Mouse (Mus musculus) embryonic facial prominence, embryonic 12.5 days (tissue): ENCODE measurements around the gene Polr3b. TPM values are rescaled to one million over a fixed set of nuclear protein-coding genes. Genes with fewer than 3 reads are reported as not detected.
A peak's percentile ranks its signal among the peaks of the same experiment; 100 is the strongest.

ENCODE experiments used
- ATAC-seq: fragments of 200-750 bp; cut with Nextera tagmentation; 2 replicates; pipeline ENCODE4 v1.8.0; 2017; ENCODE audit not compliant: insufficient number of reproducible peaks, insufficient read depth, low FRiP score, low TSS enrichment
- H3K27ac ChIP-seq: fragments of 300-500 bp; sonication (generic); 2 replicates; pipeline ENCODE4 v1.5.1; 2016; ENCODE audit warnings: mild to moderate bottlenecking
- H3K27me3 ChIP-seq: fragments of 300-500 bp; sonication (generic); 2 replicates; pipeline ENCODE4 v1.6.1; 2016; ENCODE audit warnings: mild to moderate bottlenecking, moderate library complexity
- H3K36me3 ChIP-seq: fragments of 300-500 bp; sonication (generic); 2 replicates; pipeline ENCODE4 v1.6.1; 2016; ENCODE audit warnings: mild to moderate bottlenecking
- H3K4me1 ChIP-seq: fragments of 300-500 bp; sonication (generic); 2 replicates; pipeline ENCODE4 v1.6.1; 2016
- H3K4me2 ChIP-seq: fragments of 300-500 bp; sonication (generic); replicated peaks from 2 replicates; pipeline ENCODE4 v1.6.1; 2016; ENCODE audit warnings: mild to moderate bottlenecking, moderate library complexity
- H3K4me3 ChIP-seq: fragments of 300-500 bp; sonication (generic); 2 replicates; pipeline ENCODE4 v1.5.1; 2016; ENCODE audit warnings: mild to moderate bottlenecking
- H3K9ac ChIP-seq: fragments of 300-500 bp; sonication (generic); 2 replicates; pipeline ENCODE4 v1.6.1; 2016; ENCODE audit warnings: mild to moderate bottlenecking, moderate library complexity
- H3K9me3 ChIP-seq: fragments of 300-500 bp; sonication (generic); 2 replicates; pipeline ENCODE4 v1.6.1; 2016; ENCODE audit warnings: mild to moderate bottlenecking, moderate library complexity
- WGBS: fragments of 180-500 bp; shearing (Covaris S2); methylation state at CpG from one replicate; pipeline ENCODE4 v1.1.7; 2016; 5-methylcytosine and 5-hydroxymethylcytosine counted together
- polyA plus RNA-seq: library from polyadenylated mRNA; unstranded; fragments of >200 nt; fragmentation: Nextera tagmentation; extraction: Ambion mirVana; gene quantifications from 2 replicates; pipeline ENCODE4 v1.2.1, GENCODE M21; 2016

The Polr3b gene
- polyA plus RNA-seq, 1 experiment from 2014 or later = 19.6 TPM

DNA sequence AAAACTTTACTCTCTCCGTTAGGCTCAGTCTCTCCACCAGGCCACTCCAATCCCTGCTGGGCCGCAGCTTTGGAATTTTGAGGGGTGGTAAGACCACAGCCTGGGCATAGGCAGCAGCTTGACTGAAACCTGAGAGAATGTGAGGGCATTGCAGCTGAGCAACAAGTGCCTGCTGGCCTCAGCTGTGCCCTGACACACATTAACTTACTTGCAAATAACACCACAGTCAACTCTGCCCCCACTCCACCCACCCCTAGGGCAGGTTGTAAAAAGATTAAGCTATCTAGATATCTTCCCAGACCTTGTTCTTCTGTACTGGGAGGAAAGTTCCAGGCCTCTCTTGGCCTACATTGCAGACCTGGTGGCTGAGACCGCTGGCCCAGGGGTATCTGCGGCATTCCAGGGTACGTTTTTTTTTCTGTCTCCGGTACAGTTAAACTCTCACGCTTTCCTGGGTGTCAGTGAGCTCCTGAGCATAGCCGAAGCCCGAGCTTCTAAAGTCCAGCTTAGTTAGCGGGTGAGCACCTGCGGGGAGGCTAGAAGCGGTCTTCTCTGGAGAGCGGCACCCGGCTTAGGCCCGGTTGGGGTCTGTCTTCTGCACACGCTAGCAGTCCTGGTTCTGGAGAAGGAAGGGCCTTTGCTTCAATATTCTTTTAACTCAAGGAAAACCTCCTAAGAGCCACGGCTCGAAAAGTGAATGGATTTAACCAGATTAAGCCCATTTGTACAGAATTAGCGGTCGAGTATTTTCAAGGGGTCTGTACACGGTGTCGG lies 135.5 kb downstream of the Polr3b start:
- Histone ChIP-seq H3K9ac (no peak overlapping the region), H3K36me3 (no peaks in the 10 kb centered on the region), H3K9me3 (no peaks in the 10 kb centered on the region), H3K27ac (no peak overlapping the region), H3K4me1 (peaks cover 36% of the 10 kb centered on the region), H3K4me3 (peak overlapping the region; percentile 36; the same call in 1 of the 2 replicates), H3K4me2 (no peak overlapping the region), H3K27me3 (peaks cover 91% of the 10 kb centered on the region)
- ATAC-seq = no peak
- whole genome bisulfite sequencing = 4% methylated on average over 22 of the region's 22 CpGs

DNA sequence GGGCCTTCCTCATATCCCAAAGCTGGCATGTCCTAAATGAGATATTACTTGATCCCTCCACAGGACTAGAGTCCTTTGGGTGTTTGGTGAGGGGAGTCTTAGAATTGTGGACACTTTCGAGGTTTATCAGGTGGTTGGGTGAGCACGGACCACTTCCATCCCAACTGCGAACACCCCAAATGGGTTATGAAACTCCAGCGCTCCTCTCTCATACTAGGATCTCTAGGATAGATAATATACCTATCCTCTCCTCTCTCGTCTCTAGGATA lies 136.0 kb downstream of the Polr3b start:
- H3K36me3 ChIP-seq = no peaks in the 10 kb centered on the region
- H3K9me3 ChIP-seq = no peaks in the 10 kb centered on the region
- peaks cover 87% of the 10 kb centered on the region for H3K27me3 ChIP-seq
- no peak for ATAC-seq
- 2% methylated on average over 5 of the region's 5 CpGs for WGBS
- no peak overlapping the region for H3K4me3 ChIP-seq
- H3K27ac ChIP-seq = no peak overlapping the region
- H3K4me2 ChIP-seq = no peak overlapping the region
- peaks cover 36% of the 10 kb centered on the region for H3K4me1 ChIP-seq
- H3K9ac ChIP-seq = no peak overlapping the region

DNA sequence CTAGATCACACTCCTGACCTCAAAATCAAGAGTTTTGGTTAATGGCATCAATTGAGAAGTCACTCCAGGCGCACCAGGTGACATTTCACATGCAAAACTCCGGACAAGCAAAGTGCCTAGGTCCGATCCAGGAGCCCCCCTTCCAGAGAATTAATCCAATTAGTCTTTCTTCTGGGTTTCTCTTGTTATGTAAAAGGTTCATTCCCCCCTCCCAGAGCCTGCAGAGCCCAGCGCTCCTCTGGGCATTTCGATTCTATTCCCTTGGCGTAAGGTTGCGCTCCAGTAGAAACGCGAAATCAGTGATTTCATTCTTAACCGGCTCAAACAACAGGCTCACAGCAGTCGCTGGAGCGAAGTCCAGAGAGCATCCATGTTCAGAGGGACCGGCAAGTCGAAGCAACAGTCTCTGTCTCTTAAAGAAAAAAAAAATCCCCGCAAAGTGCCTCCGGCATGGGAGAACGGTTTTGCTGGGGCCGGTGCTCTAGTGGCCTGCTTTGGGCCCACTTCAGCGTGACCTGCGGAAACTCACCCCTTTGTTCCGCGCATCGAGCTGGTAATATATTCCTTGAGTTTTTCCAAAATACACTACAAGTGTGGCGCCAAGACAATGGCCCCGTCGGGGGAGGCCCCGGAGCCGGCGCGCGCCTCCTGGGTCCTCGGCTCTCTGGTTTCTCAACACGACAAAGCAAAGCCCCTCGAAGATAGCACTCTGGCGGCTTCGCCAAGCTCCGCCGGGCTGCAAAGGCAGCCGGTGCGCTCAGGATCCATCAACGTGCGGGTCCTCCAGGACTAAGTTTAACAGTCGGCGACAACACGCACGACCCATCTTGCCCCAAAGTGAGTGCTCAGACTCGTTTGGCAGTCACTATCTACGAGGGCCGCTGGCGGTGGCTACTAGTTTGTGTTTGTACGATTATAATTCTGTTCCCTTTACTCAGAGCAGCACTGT lies 136.7 kb downstream of the Polr3b start:
- Histone ChIP-seq H3K27ac (no peak overlapping the region), H3K9ac (no peak overlapping the region), H3K9me3 (no peaks in the 10 kb centered on the region), H3K27me3 (peaks cover 83% of the 10 kb centered on the region), H3K4me3 (peak overlapping the region; percentile 20; the same call in 1 of the 2 replicates), H3K4me1 (peaks cover 36% of the 10 kb centered on the region), H3K4me2 (peak overlapping the region; percentile 30), H3K36me3 (no peaks in the 10 kb centered on the region)
- no peak for ATAC-seq
- WGBS = 2% methylated on average over 51 of the region's 51 CpGs

DNA sequence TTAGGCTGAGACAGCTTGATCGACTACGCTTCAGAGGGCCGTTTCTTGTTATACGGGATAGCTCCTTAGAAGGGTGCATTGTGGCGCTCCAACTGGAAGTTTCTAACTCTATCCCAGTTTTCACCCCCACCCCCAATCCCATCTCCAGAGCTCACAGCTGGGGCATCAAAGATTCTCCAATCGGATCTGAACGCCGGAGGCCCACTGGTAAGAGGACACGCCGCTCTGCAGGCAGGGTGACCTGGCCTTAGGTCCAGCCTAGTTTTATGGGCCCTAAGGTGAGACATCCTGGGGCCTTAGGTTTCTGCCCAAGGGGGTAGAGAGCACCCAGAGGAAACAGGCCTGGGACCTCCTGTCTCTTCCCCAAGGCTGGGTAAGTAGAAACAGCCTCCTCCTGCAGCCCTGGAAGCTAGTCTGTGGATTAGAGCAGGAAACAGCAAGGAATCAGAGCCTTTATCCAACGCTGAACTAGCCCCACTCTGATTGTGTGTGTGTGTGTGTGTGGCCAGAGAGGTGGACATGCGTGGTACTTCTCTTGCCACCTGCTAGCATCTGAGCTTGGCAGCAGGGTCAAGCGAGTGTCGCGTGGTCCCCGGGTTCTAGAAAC lies 137.5 kb downstream of the Polr3b start:
- Histone ChIP-seq H3K9me3 (no peaks in the 10 kb centered on the region), H3K4me1 (peaks cover 36% of the 10 kb centered on the region), H3K4me2 (peak overlapping the region; percentile 73), H3K9ac (no peak overlapping the region; the same call in 1 of the 2 replicates), H3K4me3 (peak overlapping the region; percentile 40), H3K27me3 (peaks cover 74% of the 10 kb centered on the region), H3K36me3 (no peaks in the 10 kb centered on the region), H3K27ac (no peak overlapping the region)
- no peak for ATAC-seq
- WGBS = 5% methylated on average over 16 of the region's 16 CpGs

DNA sequence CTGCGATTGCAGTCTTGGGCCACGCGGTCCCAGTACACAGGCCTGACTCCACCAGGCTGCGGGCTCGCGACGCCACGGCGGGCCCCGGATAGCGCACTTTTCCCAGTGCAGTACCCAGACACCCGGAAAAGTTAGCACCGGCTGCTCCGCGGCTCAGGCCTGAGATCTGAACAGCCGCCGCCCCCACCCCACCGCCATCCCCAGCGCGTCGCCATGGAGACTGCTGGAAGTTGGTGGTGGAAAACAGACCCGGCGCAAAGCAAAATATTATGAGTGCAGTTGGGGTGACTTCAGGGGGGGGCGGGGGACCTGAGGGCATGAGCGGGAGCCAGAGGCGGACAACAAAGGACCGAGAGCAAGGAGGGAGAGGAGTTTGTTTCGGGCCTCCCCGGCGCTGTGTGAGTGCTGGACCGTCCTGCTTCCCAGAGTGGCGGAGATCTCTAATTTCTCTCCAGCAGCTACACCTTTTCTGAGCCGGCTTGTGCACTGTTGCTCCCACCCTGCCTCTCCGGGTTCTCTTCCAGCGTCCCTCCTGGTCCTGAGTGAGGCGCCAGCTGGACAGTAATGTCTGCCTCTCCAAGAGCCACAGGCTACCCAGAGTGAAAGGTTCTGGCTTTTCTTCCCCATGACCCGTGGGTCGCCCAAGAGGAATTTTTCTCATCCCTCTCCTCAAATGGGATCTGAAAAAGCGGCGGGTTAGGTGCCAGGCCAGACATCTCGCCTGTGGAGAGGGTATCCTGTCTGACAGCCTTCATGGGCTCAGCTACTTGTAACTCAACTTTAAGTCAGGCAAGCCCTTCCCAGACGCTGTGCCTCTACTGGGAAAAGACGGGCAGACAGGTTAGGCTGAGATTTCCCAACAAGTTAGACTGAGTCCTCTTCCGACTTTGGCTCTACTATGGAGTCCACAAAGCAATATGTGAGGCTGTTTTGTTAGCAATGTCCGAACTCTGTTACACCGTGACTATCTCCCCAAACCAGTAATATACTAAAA lies 138.3 kb downstream of the Polr3b start:
- Histone ChIP-seq H3K36me3 (no peaks in the 10 kb centered on the region), H3K27ac (no peak overlapping the region), H3K9me3 (no peaks in the 10 kb centered on the region), H3K4me2 (peak overlapping the region; percentile 73), H3K4me1 (peaks cover 30% of the 10 kb centered on the region), H3K9ac (peak overlapping the region; percentile 42; the same call in 1 of the 2 replicates), H3K4me3 (peak overlapping the region; percentile 40), H3K27me3 (peaks cover 66% of the 10 kb centered on the region)
- ATAC-seq = peak; percentile 39; the same call in 1 of the 2 replicates
- 4% methylated on average over 45 of the region's 46 CpGs for WGBS

DNA sequence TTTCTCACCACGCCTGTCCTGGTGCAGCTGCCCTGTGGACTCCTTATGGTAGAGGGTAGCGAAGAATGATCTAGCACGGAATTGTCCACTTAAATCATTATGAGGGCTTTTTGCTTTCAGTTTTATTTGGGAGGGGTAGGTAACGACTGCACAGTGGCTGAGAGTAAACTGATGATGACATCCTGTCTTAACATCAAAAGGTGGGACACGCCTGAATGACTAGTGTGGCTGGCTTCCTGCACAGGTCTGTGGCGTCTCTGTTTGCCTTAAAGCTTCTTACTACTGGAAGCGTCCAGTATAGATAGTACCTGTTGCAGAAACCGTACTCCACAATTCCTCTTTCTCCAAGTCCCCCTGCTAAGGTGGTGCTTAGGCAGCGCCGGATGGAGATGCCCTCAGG lies 146.7 kb downstream of the Polr3b start:
- Histone ChIP-seq H3K36me3 (no peaks in the 10 kb centered on the region), H3K4me1 (0 out of 2 replicates have a peak, but pooled peaks cover 3% of the 10 kb centered on the region), H3K9me3 (no peaks in the 10 kb centered on the region), H3K27me3 (peaks cover 4% of the 10 kb centered on the region; the same call in 1 of the 2 replicates), H3K27ac (no peak overlapping the region), H3K9ac (no peak overlapping the region), H3K4me3 (no peak overlapping the region), H3K4me2 (no peak overlapping the region)
- ATAC-seq = no peak
- WGBS = 74% methylated on average over 10 of the region's 10 CpGs

DNA sequence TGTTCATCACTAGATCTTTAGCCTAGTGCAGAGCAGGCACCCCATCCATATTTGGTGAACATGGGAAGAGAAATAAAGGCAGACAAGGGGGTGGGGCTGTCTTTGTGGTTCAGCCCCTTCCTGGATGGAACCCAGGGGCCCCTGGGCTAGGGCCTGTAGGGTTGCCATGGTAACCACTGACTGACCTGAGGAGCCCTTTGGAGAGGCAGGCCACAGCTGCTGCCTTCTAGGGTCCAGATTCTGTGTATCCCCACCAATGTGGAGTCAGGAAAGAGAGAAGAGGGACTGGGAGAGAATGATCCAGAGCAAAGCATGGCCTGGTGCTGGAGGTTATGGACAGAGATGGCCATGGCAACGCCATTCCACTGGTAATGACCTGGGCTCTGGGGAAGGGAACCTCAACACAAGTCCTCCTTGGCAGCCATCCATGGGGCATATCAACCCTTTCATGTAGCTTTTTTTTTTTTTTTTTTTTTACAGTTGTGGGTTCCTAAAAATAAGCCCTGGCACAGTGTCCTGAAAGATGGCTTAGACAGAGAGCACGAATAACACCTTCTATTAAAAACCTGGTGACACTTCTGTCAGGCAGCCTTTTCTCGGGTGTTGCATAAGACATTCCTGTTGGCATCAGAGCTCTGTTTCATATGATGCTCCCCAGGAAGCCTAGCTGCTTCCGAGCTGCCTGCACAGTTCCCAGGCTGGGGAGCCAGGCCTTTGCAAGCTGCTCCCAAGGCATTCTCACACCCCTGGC lies 150.5 kb downstream of the Polr3b start:
- Histone ChIP-seq H3K9ac (no peak overlapping the region), H3K4me1 (0 out of 2 replicates have a peak, but pooled peaks cover 3% of the 10 kb centered on the region), H3K4me2 (no peak overlapping the region), H3K9me3 (no peaks in the 10 kb centered on the region), H3K36me3 (no peaks in the 10 kb centered on the region), H3K27ac (no peak overlapping the region), H3K27me3 (no peaks in the 10 kb centered on the region), H3K4me3 (no peak overlapping the region)
- ATAC-seq = no peak
- 89% methylated on average over 4 of the region's 4 CpGs for WGBS

DNA sequence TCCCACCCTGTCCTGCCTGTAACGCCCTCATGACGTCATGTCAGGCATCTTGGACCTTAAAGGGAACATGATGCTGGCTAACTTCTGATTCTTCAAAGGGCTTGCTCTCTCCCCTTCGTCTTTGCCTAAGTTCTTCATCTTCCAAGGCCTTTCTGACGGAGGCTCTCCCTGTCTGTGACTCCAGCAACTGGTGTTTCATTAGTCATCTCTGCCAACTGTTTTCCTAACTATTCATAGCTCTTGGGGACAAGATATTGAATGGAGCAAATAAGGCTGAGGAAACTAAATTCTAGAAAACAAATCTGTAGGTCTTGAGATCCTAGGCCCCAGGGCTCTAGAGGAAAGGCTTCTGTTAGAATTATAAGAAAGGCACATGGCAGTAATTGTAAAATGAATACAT lies 151.8 kb downstream of the Polr3b start:
- H3K9ac ChIP-seq = no peak overlapping the region
- WGBS = 87% methylated on average over 4 of the region's 4 CpGs
- H3K9me3 ChIP-seq = no peaks in the 10 kb centered on the region
- ATAC-seq = no peak
- H3K36me3 ChIP-seq = no peaks in the 10 kb centered on the region
- H3K4me2 ChIP-seq = no peak overlapping the region
- 0 out of 2 replicates have a peak, but pooled peaks cover 3% of the 10 kb centered on the region for H3K4me1 ChIP-seq
- no peaks in the 10 kb centered on the region for H3K27me3 ChIP-seq
- H3K4me3 ChIP-seq = no peak overlapping the region
- no peak overlapping the region for H3K27ac ChIP-seq

DNA sequence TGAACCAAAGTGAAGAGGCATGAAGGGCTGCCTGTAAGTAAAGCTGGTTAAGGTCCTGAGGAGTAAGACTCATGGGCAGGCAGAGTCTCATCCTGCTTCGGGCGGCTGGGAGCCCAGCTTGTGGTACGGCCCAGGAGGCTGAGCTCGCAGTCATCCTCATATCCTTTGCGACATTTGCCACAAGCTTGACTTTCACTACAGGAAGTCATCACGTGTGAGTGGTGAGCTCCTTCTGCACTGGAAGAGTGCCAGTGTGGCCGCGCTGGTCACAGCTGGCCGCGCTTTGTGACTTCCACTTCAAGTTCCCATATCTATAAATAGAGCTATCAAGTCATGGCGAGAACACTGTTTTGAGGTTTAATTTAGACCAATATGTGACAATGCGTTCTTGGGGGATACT lies 152.5 kb downstream of the Polr3b start:
- Histone ChIP-seq H3K4me3 (no peak overlapping the region), H3K9ac (no peak overlapping the region), H3K9me3 (no peaks in the 10 kb centered on the region), H3K4me2 (no peak overlapping the region), H3K36me3 (no peaks in the 10 kb centered on the region), H3K27me3 (no peaks in the 10 kb centered on the region), H3K27ac (no peak overlapping the region), H3K4me1 (0 out of 2 replicates have a peak, but pooled peaks cover 3% of the 10 kb centered on the region)
- WGBS = 83% methylated on average over 12 of the region's 12 CpGs
- no peak for ATAC-seq
